Mouse (Mus musculus): ENCODE data around the gene Skap2. TPM values are rescaled to one million over a fixed set of nuclear protein-coding genes. Genes with fewer than 3 reads are reported as not detected.
A peak's percentile ranks its signal among the peaks of the same experiment; 100 is the strongest.

Skap2 gene
- polyA plus RNA-seq (2015; fragmentation: Nextera tagmentation; extraction: Ambion mirVana): 13.5 and 21.8 TPM in 2 replicates

DNA sequence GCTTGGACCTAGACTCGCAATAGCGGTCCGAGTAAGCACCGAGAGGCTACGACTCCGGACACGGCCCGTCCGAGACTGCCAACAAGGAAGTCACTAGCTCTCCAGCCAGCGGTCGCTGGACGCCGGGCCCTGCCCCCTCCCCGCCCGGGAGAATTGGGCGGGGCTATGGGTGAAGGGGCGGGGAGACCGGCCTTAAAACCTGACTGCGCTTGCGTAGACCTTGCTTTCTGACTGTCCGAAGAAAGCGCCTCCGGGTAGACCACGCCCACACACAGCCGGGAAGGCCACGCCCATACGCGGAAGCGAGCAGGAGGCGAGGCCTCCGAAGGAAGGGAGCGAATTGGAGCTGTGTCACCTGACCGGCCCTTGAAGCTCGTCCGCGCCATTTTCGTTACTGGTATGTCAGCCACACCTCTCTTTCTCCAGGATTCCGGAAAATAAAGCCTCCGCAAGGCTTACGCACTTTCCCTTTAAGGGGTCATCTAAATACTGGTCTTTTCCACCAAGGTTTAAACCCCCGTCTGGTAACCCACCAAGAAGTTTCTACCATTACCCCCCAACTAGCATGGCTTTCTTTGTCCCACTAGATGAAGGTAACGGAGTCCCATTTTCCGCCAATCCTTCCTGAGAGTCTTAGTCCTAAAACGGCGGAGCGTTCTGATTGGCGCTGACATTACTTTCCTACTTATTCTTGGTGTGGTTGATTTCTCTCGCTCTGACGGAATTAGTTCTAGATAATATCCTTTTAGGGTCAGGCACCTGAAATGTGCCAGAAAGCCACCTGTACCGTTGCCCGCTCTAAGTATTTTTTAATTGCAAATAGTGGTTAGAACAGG is at the start of gene Skap2:
Gene Skap2, minus strand, starts transcription at position 141 of the 836 bp plus-strand sequence.
- under 1% methylated on average over 51 of the region's 51 CpGs for WGBS
- H3K4me3 ChIP-seq: peak within 1 kb of the TSS; percentile 77

DNA sequence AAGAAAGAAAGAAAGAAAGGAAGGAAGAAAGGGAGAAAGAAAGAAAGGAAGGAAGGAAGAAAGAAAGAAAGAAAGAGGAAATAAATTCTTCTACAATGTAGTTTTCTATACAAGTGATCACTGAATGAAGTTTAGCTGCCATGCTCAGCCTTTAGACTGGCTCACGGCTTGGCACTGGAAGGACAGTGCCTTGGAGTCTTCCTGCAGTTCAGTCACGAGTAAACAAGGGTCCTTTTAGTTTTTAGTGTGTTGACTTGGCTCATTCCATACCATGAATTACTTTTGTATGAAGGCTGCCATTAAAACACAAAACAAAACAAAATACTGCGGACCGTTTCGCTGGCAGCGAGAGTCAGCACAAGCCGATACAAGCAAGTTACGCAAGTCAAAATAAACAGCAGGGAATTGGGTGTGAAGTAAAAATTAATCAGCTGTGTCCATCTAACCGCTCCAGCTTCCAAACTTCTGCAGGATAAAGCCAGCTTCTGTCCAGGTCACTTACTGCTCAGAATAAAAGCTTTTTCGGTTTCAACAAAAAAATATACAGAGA is 46.6 kb upstream of the Skap2 start:
- H3K36me3 ChIP-seq: no peaks in the 10 kb centered on the region
- no peaks in the 10 kb centered on the region for H3K9me3 ChIP-seq (replicated peaks)
- ATAC-seq (replicated peaks; ENCODE audit: insufficient number of reproducible peaks, insufficient read depth, low FRiP score, low read depth): no peak
- 74% methylated on average over 10 of the region's 10 CpGs for WGBS
- H3K9ac ChIP-seq: no peak overlapping the region
- H3K4me3 ChIP-seq: no peak overlapping the region
- no peak overlapping the region for H3K27ac ChIP-seq
- H3K4me2 ChIP-seq: no peak overlapping the region
- H3K4me1 ChIP-seq (replicated peaks): no peaks in the 10 kb centered on the region
- H3K27me3 ChIP-seq: peaks cover 9% of the 10 kb centered on the region; the same call in 1 of the 2 replicates

More for the DNA sequence above, at the start of gene Skap2:
- peak; percentile 99 for ATAC-seq (replicated peaks; ENCODE audit: insufficient number of reproducible peaks, insufficient read depth, low FRiP score, low read depth)
- Histone ChIP-seq H3K27me3 (peaks cover 38% of the 10 kb centered on the region), H3K4me1 (replicated peaks) (peaks cover 3% of the 10 kb centered on the region), H3K36me3 (no peaks in the 10 kb centered on the region), H3K4me2 (peak within 1 kb of the TSS; percentile 87), H3K9ac (peak within 1 kb of the TSS; percentile 52), H3K9me3 (replicated peaks) (no peaks in the 10 kb centered on the region), H3K27ac (peak within 1 kb of the TSS; percentile 57)

DNA sequence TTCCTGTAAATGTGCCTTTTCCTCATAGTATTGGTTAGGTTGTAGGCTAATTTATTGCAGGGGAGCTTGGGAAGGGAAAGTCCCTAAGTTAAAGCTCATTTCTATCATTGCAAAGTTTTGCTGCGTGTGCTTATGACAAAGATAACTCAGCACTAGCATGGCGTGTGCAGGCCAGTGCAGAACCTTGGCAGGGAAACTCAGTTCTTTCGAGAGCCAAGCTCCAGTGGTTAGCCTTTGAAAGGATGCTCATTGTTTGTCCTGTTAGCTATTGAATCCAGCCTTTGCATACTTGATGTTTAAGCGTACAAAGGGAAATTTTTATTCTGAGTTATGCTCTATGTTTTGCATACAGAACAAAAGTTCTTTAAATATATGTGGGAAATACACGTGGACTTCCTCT is 45.8 kb upstream of the Skap2 start:
- H3K4me3 ChIP-seq: no peak overlapping the region
- peaks cover 9% of the 10 kb centered on the region; the same call in 1 of the 2 replicates for H3K27me3 ChIP-seq
- H3K27ac ChIP-seq: no peak overlapping the region
- H3K36me3 ChIP-seq: no peaks in the 10 kb centered on the region
- ATAC-seq (replicated peaks; ENCODE audit: insufficient number of reproducible peaks, insufficient read depth, low FRiP score, low read depth): no peak
- no peak overlapping the region for H3K4me2 ChIP-seq
- H3K9ac ChIP-seq: no peak overlapping the region
- no peaks in the 10 kb centered on the region for H3K9me3 ChIP-seq (replicated peaks)
- WGBS: 58% methylated on average over 5 of the region's 5 CpGs
- H3K4me1 ChIP-seq (replicated peaks): no peaks in the 10 kb centered on the region

DNA sequence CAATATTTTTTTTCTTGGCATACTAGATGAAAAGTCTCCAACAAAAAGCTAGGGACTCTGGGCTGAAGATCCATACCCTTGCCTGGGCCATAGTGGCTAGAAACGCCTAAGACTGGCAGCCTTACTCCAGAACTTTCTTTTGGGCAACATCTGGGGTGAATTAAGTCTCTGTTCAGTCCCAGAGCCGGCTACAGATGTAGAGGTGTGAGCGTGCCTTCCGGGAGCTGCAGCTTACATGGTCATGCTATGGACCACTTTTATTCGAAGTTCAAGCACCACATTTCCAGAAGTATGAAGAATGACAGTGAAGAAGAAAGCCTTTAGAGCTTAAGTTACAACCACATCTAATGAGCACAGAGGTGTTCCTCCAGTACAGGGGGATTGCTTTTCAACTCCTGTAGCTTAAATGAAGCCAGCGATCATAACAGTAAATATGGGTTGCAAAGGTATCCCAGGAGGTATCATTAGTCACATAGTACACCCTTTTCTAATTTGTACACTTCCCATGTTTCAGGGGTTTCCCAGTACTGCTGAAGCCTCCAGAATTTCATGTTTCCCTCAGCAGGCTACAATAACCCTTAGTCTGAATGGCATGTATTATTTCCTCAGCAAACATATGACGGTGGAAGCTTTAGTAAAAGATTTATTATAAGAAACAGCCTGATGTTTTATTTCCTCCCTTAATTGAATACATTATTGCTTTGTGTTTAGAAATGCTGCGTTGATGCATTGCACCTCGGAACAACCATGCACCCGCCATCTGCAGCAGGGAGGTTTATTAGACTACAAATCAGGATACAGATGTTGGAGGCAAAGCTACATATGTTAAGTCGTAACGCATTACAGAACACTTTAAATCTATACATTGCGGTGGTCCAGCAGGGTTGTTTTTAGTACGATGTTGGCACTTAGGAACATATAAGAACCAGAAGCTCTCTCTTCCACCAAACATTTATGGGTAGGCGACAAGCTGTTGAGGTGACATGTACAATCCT is 41.5 kb upstream of the Skap2 start:
- Histone ChIP-seq H3K4me1 (replicated peaks) (no peaks in the 10 kb centered on the region), H3K4me3 (no peak overlapping the region), H3K9me3 (replicated peaks) (no peaks in the 10 kb centered on the region), H3K36me3 (no peaks in the 10 kb centered on the region), H3K4me2 (no peak overlapping the region), H3K9ac (no peak overlapping the region), H3K27me3 (0 out of 2 replicates have a peak, but pooled peaks cover 5% of the 10 kb centered on the region), H3K27ac (no peak overlapping the region)
- WGBS: 79% methylated on average over 15 of the region's 15 CpGs
- ATAC-seq (replicated peaks; ENCODE audit: insufficient number of reproducible peaks, insufficient read depth, low FRiP score, low read depth): no peak

DNA sequence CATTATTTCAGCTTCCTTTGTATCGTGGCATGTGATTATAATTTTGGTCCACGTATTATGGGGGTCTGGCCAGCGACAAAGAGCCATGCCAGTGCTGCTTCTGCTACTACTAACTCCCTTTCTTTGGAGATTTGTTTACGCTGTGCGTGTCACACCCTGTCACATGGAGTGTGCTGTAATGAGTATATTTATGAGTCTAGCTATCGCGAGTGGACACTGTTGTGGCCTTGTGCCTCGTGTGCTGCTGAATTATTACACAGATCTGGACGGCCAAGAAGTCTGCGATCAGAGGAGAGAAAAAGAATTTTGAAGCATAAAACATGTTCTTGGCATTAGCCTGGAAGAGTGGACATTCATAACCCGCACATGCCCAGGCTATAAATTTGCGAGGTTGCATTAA is 37.7 kb upstream of the Skap2 start:
- Histone ChIP-seq H3K9me3 (replicated peaks) (no peaks in the 10 kb centered on the region), H3K4me1 (replicated peaks) (no peaks in the 10 kb centered on the region), H3K27me3 (no peaks in the 10 kb centered on the region), H3K4me3 (no peak overlapping the region), H3K9ac (no peak overlapping the region), H3K27ac (no peak overlapping the region), H3K36me3 (no peaks in the 10 kb centered on the region), H3K4me2 (no peak overlapping the region)
- 81% methylated on average over 12 of the region's 12 CpGs for WGBS
- ATAC-seq (replicated peaks; ENCODE audit: insufficient number of reproducible peaks, insufficient read depth, low FRiP score, low read depth): no peak

DNA sequence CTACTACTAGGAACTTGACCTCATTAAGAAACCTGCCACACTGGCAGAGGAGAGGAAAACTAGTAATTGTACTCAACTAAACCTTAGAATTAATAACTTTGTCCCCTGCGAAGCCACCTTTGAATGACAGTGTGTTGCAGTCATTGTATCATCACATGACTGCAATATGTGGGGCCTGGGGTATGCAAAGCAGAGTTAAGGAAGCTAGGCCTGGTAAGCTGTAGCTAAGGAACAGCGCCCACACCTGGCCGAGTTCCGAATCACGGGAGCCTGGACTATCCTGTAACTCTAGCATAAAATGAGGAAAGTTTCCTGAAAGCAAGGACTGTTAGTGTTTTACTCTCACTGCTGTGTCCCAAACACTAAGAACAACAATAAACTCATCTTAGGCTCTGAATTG is 33.2 kb upstream of the Skap2 start:
- Histone ChIP-seq H3K9ac (no peak overlapping the region), H3K4me3 (no peak overlapping the region), H3K9me3 (replicated peaks) (no peaks in the 10 kb centered on the region), H3K4me2 (no peak overlapping the region), H3K36me3 (no peaks in the 10 kb centered on the region), H3K27me3 (no peaks in the 10 kb centered on the region), H3K4me1 (replicated peaks) (no peaks in the 10 kb centered on the region), H3K27ac (no peak overlapping the region)
- no peak for ATAC-seq (replicated peaks; ENCODE audit: insufficient number of reproducible peaks, insufficient read depth, low FRiP score, low read depth)
- 44% methylated on average over 5 of the region's 5 CpGs for WGBS

DNA sequence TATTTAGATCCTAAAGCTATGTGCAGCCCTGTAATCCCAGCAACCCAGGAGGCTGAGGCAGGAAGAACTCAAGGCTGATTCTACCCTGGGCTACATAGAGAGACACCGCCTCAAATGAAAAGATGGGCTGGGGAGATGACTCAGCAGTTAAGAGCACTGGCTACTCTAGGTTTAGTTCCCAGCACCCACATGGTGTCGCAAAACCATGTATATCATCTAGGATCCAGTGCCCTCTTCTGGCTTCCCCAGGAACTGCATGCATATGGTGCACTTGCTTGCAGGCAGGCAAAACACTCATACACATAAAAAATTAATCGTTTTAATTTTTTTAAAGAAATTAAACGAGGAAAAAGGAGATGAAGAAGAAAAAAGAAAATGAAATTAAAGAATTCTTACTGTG is 23.7 kb upstream of the Skap2 start:
- ATAC-seq (replicated peaks; ENCODE audit: insufficient number of reproducible peaks, insufficient read depth, low FRiP score, low read depth): no peak
- WGBS: 80% methylated on average over 4 of the region's 4 CpGs
- Histone ChIP-seq H3K36me3 (no peaks in the 10 kb centered on the region), H3K27ac (no peak overlapping the region), H3K9me3 (replicated peaks) (0 out of 2 replicates have a peak, but pooled peaks cover 2% of the 10 kb centered on the region), H3K4me2 (no peak overlapping the region), H3K27me3 (no peaks in the 10 kb centered on the region; the same call in 1 of the 2 replicates), H3K4me1 (replicated peaks) (no peaks in the 10 kb centered on the region), H3K9ac (no peak overlapping the region), H3K4me3 (no peak overlapping the region)

DNA sequence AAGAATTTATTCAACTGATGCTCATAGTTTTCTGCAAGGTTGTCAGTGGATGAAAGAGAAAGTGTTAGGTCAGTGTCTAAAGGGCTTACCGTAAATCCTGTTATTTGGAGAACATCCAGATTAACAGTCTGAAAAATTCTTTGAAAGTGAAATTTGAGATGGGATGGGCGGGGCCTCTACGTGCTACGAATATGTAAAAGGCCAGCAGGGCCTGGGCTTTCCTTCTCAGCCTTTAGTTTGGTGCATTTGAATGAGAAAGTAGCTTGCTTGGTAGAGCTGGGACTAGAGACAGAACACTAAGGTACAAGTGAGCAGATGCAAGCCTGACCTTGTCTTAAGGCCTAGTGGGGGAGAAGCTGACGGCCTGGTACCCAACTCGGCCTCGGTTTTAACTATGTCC is 18.8 kb upstream of the Skap2 start:
- H3K36me3 ChIP-seq: no peaks in the 10 kb centered on the region

DNA sequence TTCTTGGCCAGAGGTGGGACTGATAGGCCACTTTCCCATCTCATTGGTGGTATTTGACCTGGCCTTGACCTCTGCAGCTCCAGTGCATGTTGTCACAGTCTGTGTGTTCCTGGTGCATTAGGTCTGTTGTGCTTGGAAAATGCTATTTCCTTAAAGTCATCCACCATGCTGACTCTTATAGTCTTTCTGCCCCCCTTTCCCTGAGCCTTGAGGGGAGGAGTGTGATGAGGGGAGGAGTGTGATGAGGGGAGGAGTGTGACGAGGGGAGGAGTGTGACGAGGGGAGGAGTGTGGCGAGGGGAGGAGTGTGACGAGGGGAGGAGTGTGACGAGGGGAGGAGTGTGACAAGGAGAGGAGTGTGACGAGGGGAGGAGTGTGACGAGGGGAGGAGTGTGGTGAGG is 15.8 kb upstream of the Skap2 start:
- Histone ChIP-seq H3K4me1 (replicated peaks) (no peaks in the 10 kb centered on the region; the same call in 1 of the 2 replicates), H3K4me3 (no peak overlapping the region), H3K4me2 (no peak overlapping the region), H3K9ac (no peak overlapping the region), H3K36me3 (no peaks in the 10 kb centered on the region), H3K9me3 (replicated peaks) (no peaks in the 10 kb centered on the region), H3K27me3 (no peaks in the 10 kb centered on the region; the same call in 1 of the 2 replicates), H3K27ac (no peak overlapping the region)
- 87% methylated on average over 7 of the region's 7 CpGs for WGBS
- no peak for ATAC-seq (replicated peaks; ENCODE audit: insufficient number of reproducible peaks, insufficient read depth, low FRiP score, low read depth)

More for the DNA sequence above, 18.8 kb upstream of the Skap2 start:
- WGBS: 44% methylated on average over 7 of the region's 7 CpGs
- H3K9ac ChIP-seq: no peak overlapping the region
- no peak overlapping the region for H3K4me2 ChIP-seq
- H3K9me3 ChIP-seq (replicated peaks): 0 out of 2 replicates have a peak, but pooled peaks cover 2% of the 10 kb centered on the region
- H3K27ac ChIP-seq: no peak overlapping the region
- H3K4me3 ChIP-seq: no peak overlapping the region
- no peak for ATAC-seq (replicated peaks; ENCODE audit: insufficient number of reproducible peaks, insufficient read depth, low FRiP score, low read depth)
- H3K4me1 ChIP-seq (replicated peaks): no peaks in the 10 kb centered on the region
- H3K27me3 ChIP-seq: no peaks in the 10 kb centered on the region; the same call in 1 of the 2 replicates

DNA sequence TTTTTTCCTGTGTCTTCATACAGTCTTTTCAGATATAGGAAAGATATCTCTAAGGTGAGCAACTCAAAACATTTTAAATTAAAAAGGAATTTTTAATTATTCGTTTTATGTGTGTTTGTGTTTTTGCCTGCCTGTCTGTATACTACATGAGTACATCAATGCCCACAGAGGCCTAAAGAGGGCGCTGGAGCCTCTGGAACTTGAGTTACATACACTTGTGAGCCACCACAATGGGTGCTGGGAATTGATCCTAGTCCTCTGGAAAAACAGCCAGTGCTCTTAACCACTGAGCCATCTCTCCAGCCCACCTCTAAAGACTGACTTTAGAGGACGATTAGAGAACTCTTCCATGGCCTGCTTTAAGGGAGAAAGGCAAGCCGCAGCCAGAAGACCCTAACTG is 14.8 kb upstream of the Skap2 start:
- no peak overlapping the region for H3K27ac ChIP-seq
- no peaks in the 10 kb centered on the region; the same call in 1 of the 2 replicates for H3K27me3 ChIP-seq
- no peak for ATAC-seq (replicated peaks; ENCODE audit: insufficient number of reproducible peaks, insufficient read depth, low FRiP score, low read depth)
- no peak overlapping the region for H3K4me2 ChIP-seq
- WGBS: 79% methylated on average over 4 of the region's 4 CpGs
- no peak overlapping the region for H3K9ac ChIP-seq
- no peaks in the 10 kb centered on the region for H3K36me3 ChIP-seq
- H3K4me1 ChIP-seq (replicated peaks): no peaks in the 10 kb centered on the region; the same call in 1 of the 2 replicates
- no peaks in the 10 kb centered on the region for H3K9me3 ChIP-seq (replicated peaks)
- no peak overlapping the region for H3K4me3 ChIP-seq

DNA sequence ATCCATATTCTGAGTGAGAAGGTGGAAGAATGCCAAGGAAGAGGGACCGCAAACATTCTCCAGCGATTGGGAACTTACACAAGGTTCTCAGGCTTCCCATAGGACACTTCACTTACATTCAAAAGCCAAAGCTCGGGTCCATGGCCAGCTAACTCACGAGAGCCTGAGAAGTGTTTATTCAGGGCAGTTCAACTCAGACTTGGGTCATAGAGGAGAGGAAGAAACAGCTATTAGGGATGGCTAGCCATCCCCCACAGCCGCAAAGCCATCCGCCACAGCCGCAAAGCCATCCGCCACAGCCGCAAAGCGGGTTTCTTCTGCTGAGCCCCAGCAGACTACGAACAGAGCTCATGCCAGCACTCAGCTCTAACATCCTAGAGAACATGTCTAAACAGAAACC is 13.9 kb upstream of the Skap2 start:
- no peaks in the 10 kb centered on the region for H3K36me3 ChIP-seq
- H3K4me2 ChIP-seq: no peak overlapping the region
- no peak overlapping the region for H3K27ac ChIP-seq
- H3K4me3 ChIP-seq: no peak overlapping the region
- H3K4me1 ChIP-seq (replicated peaks): no peaks in the 10 kb centered on the region; the same call in 1 of the 2 replicates
- WGBS: 72% methylated on average over 11 of the region's 11 CpGs
- no peak overlapping the region for H3K9ac ChIP-seq
- H3K27me3 ChIP-seq: no peaks in the 10 kb centered on the region
- no peak for ATAC-seq (replicated peaks; ENCODE audit: insufficient number of reproducible peaks, insufficient read depth, low FRiP score, low read depth)
- no peaks in the 10 kb centered on the region for H3K9me3 ChIP-seq (replicated peaks)

Measured in heart, embryonic 15.5 days (tissue).